Mouse (Mus musculus) frontal cortex, adult (tissue): Measurements from ENCODE around the gene Hoga1.

ENCODE experiments used
- ATAC-seq: cut with Nextera tagmentation; 2 replicates; pipeline ENCODE4 v1.9.2; 2017; ENCODE audit warnings: mild to moderate bottlenecking, moderate library complexity, mixed read lengths; ENCODE audit not compliant: low TSS enrichment

The Hoga1 gene

GRCm38 (mm10) chr19:42045269-42046102, at the start of gene Hoga1:
Gene Hoga1 (plus strand): TSS chr19:42045610.
- ATAC-seq, result peak; percentile 62

- ATAC-seq, result no peak
Observed at GRCm38 (mm10) chr19:41997090-41997489, 48.3 kb upstream of the Hoga1 start.

- no peak for ATAC-seq
Observed at GRCm38 (mm10) chr19:41998770-41999548, 46.5 kb upstream of the Hoga1 start.

GRCm38 (mm10) chr19:41999688-42000283, 45.6 kb upstream of the Hoga1 start:
- no peak for ATAC-seq

GRCm38 (mm10) chr19:42000446-42000958, 44.9 kb upstream of the Hoga1 start:
- ATAC-seq, result no peak

- no peak for ATAC-seq
Observed at GRCm38 (mm10) chr19:42001253-42001980, 44.0 kb upstream of the Hoga1 start.

- no peak for ATAC-seq
Observed at GRCm38 (mm10) chr19:42004258-42004657, 41.2 kb upstream of the Hoga1 start.

GRCm38 (mm10) chr19:42005616-42006015, 39.8 kb upstream of the Hoga1 start:
- no peak for ATAC-seq

GRCm38 (mm10) chr19:42006568-42006967, 38.8 kb upstream of the Hoga1 start:
- no peak for ATAC-seq

- no peak for ATAC-seq
Observed at GRCm38 (mm10) chr19:42008586-42008985, 36.8 kb upstream of the Hoga1 start.

GRCm38 (mm10) chr19:42009067-42009466, 36.3 kb upstream of the Hoga1 start:
- no peak for ATAC-seq

GRCm38 (mm10) chr19:42010436-42010835, 35.0 kb upstream of the Hoga1 start:
- peak; percentile 20; the same call in 1 of the 2 replicates for ATAC-seq

GRCm38 (mm10) chr19:42011123-42011522, 34.3 kb upstream of the Hoga1 start:
- no peak for ATAC-seq

GRCm38 (mm10) chr19:42014231-42014825, 31.1 kb upstream of the Hoga1 start:
- no peak for ATAC-seq

- no peak for ATAC-seq
Observed at GRCm38 (mm10) chr19:42015001-42015400, 30.4 kb upstream of the Hoga1 start.

GRCm38 (mm10) chr19:42016251-42016650, 29.2 kb upstream of the Hoga1 start:
- no peak for ATAC-seq

- peak; percentile 81 for ATAC-seq
Observed at GRCm38 (mm10) chr19:42016840-42017239, 28.6 kb upstream of the Hoga1 start.

GRCm38 (mm10) chr19:42017399-42018247, 27.8 kb upstream of the Hoga1 start:
- ATAC-seq, result peak; percentile 76

- no peak for ATAC-seq
Observed at GRCm38 (mm10) chr19:42019011-42019522, 26.3 kb upstream of the Hoga1 start.
